Mouse (Mus musculus): ENCODE results near the gene Eif3d. TPM values are rescaled to one million over a fixed set of nuclear protein-coding genes. Genes with fewer than 3 reads are reported as not detected.

The Eif3d gene
- polyA plus RNA-seq, 1 experiment from 2014 or later, result 167 TPM

GRCm38 (mm10) chr15:77979427-77979865, 8.8 kb upstream of the Eif3d start:
- no peak overlapping the region for H3K4me3 ChIP-seq (replicated peaks; ENCODE audit: low read length)
- no peaks in the 10 kb centered on the region for H3K27me3 ChIP-seq (ENCODE audit: control insufficient read depth, insufficient read depth, low read length)
- H3K9me3 ChIP-seq (ENCODE audit: control insufficient read depth, low read length), result no peaks in the 10 kb centered on the region
- H3K27ac ChIP-seq, result no peak overlapping the region
- ATAC-seq (ENCODE audit: low FRiP score), result no peak
- H3K36me3 ChIP-seq (replicated peaks; ENCODE audit: control insufficient read depth, insufficient read depth), result no peaks in the 10 kb centered on the region
- no peaks in the 10 kb centered on the region for H3K4me1 ChIP-seq (replicated peaks; ENCODE audit: control insufficient read depth, insufficient read depth, low read length)
- no peak for DNase-seq (ENCODE audit: low spot score)
- no peak overlapping the region for H3K9ac ChIP-seq
- H3K4me2 ChIP-seq (replicated peaks), result no peak overlapping the region
- WGBS, result 87% methylated on average over 10 of the region's 10 CpGs

GRCm38 (mm10) chr15:77977663-77978062, 7.0 kb upstream of the Eif3d start:
- Histone ChIP-seq H3K9ac (no peak overlapping the region), H3K27ac (no peak overlapping the region), H3K4me3 (replicated peaks; ENCODE audit: low read length) (no peak overlapping the region), H3K9me3 (ENCODE audit: control insufficient read depth, low read length) (no peaks in the 10 kb centered on the region), H3K4me1 (replicated peaks; ENCODE audit: control insufficient read depth, insufficient read depth, low read length) (no peaks in the 10 kb centered on the region), H3K27me3 (ENCODE audit: control insufficient read depth, insufficient read depth, low read length) (no peaks in the 10 kb centered on the region), H3K36me3 (replicated peaks; ENCODE audit: control insufficient read depth, insufficient read depth) (no peaks in the 10 kb centered on the region), H3K4me2 (replicated peaks) (no peak overlapping the region)
- WGBS, result 64% methylated on average over 3 of the region's 3 CpGs
- DNase-seq (ENCODE audit: low spot score) (no peak), ATAC-seq (ENCODE audit: low FRiP score) (no peak)

- WGBS, result 81% methylated on average over 6 of the region's 6 CpGs
These were observed 3.7 kb upstream of the Eif3d start for GRCm38 (mm10) chr15:77974165-77974841.

GRCm38 (mm10) chr15:77969940-77970469, 608 bp downstream of the Eif3d start:
- peak overlapping the region; percentile 95 for H3K4me2 ChIP-seq (replicated peaks)
- H3K36me3 ChIP-seq (replicated peaks; ENCODE audit: control insufficient read depth, insufficient read depth), result peaks cover 36% of the 10 kb centered on the region
- no peaks in the 10 kb centered on the region for H3K27me3 ChIP-seq (ENCODE audit: control insufficient read depth, insufficient read depth, low read length)
- no peaks in the 10 kb centered on the region for H3K9me3 ChIP-seq (ENCODE audit: control insufficient read depth, low read length)
- DNase-seq (ENCODE audit: low spot score) (no peak), ATAC-seq (ENCODE audit: low FRiP score) (no peak; the same call in 1 of the 2 replicates)
- peak overlapping the region; percentile 77 for H3K4me3 ChIP-seq (replicated peaks; ENCODE audit: low read length)
- H3K9ac ChIP-seq, result peak overlapping the region; percentile 92
- H3K4me1 ChIP-seq (replicated peaks; ENCODE audit: control insufficient read depth, insufficient read depth, low read length), result peaks cover 12% of the 10 kb centered on the region
- 4% methylated on average over 15 of the region's 15 CpGs for WGBS
- H3K27ac ChIP-seq, result peak overlapping the region; percentile 99

More at GRCm38 (mm10) chr15:77974165-77974841, 3.7 kb upstream of the Eif3d start:
- Histone ChIP-seq H3K4me1 (replicated peaks; ENCODE audit: control insufficient read depth, insufficient read depth, low read length) (peaks cover 9% of the 10 kb centered on the region), H3K27me3 (ENCODE audit: control insufficient read depth, insufficient read depth, low read length) (no peaks in the 10 kb centered on the region), H3K4me2 (replicated peaks) (no peak overlapping the region), H3K36me3 (replicated peaks; ENCODE audit: control insufficient read depth, insufficient read depth) (no peaks in the 10 kb centered on the region), H3K9me3 (ENCODE audit: control insufficient read depth, low read length) (no peaks in the 10 kb centered on the region), H3K9ac (no peak overlapping the region), H3K4me3 (replicated peaks; ENCODE audit: low read length) (no peak overlapping the region), H3K27ac (no peak overlapping the region)
- DNase-seq (ENCODE audit: low spot score), result no peak
- no peak for ATAC-seq (ENCODE audit: low FRiP score)

GRCm38 (mm10) chr15:77965117-77965528, 5.5 kb downstream of the Eif3d start:
- H3K4me2 ChIP-seq (replicated peaks), result no peak overlapping the region
- WGBS, result 84% methylated on average over 9 of the region's 9 CpGs
- H3K36me3 ChIP-seq (replicated peaks; ENCODE audit: control insufficient read depth, insufficient read depth), result peaks cover 85% of the 10 kb centered on the region
- H3K9me3 ChIP-seq (ENCODE audit: control insufficient read depth, low read length), result no peaks in the 10 kb centered on the region
- no peak overlapping the region for H3K27ac ChIP-seq
- peaks cover 9% of the 10 kb centered on the region for H3K4me1 ChIP-seq (replicated peaks; ENCODE audit: control insufficient read depth, insufficient read depth, low read length)
- no peaks in the 10 kb centered on the region for H3K27me3 ChIP-seq (ENCODE audit: control insufficient read depth, insufficient read depth, low read length)
- no peak overlapping the region for H3K4me3 ChIP-seq (replicated peaks; ENCODE audit: low read length)
- H3K9ac ChIP-seq, result no peak overlapping the region
- no peak for DNase-seq (ENCODE audit: low spot score)
- ATAC-seq (ENCODE audit: low FRiP score), result no peak

- Histone ChIP-seq H3K27me3 (ENCODE audit: control insufficient read depth, insufficient read depth, low read length) (no peaks in the 10 kb centered on the region), H3K9ac (no peak overlapping the region), H3K27ac (no peak overlapping the region), H3K4me1 (replicated peaks; ENCODE audit: control insufficient read depth, insufficient read depth, low read length) (no peaks in the 10 kb centered on the region), H3K36me3 (replicated peaks; ENCODE audit: control insufficient read depth, insufficient read depth) (peaks cover 95% of the 10 kb centered on the region), H3K4me3 (replicated peaks; ENCODE audit: low read length) (no peak overlapping the region), H3K4me2 (replicated peaks) (no peak overlapping the region), H3K9me3 (ENCODE audit: control insufficient read depth, low read length) (no peaks in the 10 kb centered on the region)
- 97% methylated on average over 5 of the region's 5 CpGs for WGBS
- no peak for ATAC-seq (ENCODE audit: low FRiP score)
- no peak for DNase-seq (ENCODE audit: low spot score)
These were observed 8.2 kb downstream of the Eif3d start for GRCm38 (mm10) chr15:77962447-77962846.

GRCm38 (mm10) chr15:77960693-77961092, 9.9 kb downstream of the Eif3d start:
- Histone ChIP-seq H3K27me3 (ENCODE audit: control insufficient read depth, insufficient read depth, low read length) (no peaks in the 10 kb centered on the region), H3K9me3 (ENCODE audit: control insufficient read depth, low read length) (no peaks in the 10 kb centered on the region), H3K9ac (no peak overlapping the region), H3K4me1 (replicated peaks; ENCODE audit: control insufficient read depth, insufficient read depth, low read length) (peaks cover 10% of the 10 kb centered on the region), H3K36me3 (replicated peaks; ENCODE audit: control insufficient read depth, insufficient read depth) (peaks cover 78% of the 10 kb centered on the region), H3K4me2 (replicated peaks) (no peak overlapping the region), H3K27ac (no peak overlapping the region), H3K4me3 (replicated peaks; ENCODE audit: low read length) (no peak overlapping the region)
- WGBS, result 93% methylated on average over 6 of the region's 6 CpGs
- ATAC-seq (ENCODE audit: low FRiP score) (no peak), DNase-seq (ENCODE audit: low spot score) (no peak)

- no peak for ATAC-seq (ENCODE audit: low FRiP score)
- H3K36me3 ChIP-seq (replicated peaks; ENCODE audit: control insufficient read depth, insufficient read depth), result peaks cover 56% of the 10 kb centered on the region
These were observed 12.5 kb downstream of the Eif3d start for GRCm38 (mm10) chr15:77958071-77958470.

GRCm38 (mm10) chr15:77957625-77958024, 13.0 kb downstream of the Eif3d start:
- Histone ChIP-seq H3K9ac (no peak overlapping the region), H3K4me2 (replicated peaks) (no peak overlapping the region), H3K27me3 (ENCODE audit: control insufficient read depth, insufficient read depth, low read length) (no peaks in the 10 kb centered on the region), H3K4me3 (replicated peaks; ENCODE audit: low read length) (no peak overlapping the region), H3K4me1 (replicated peaks; ENCODE audit: control insufficient read depth, insufficient read depth, low read length) (peaks cover 24% of the 10 kb centered on the region), H3K36me3 (replicated peaks; ENCODE audit: control insufficient read depth, insufficient read depth) (peaks cover 56% of the 10 kb centered on the region), H3K9me3 (ENCODE audit: control insufficient read depth, low read length) (no peaks in the 10 kb centered on the region), H3K27ac (no peak overlapping the region)
- WGBS, result 50% methylated on average over 5 of the region's 5 CpGs
- DNase-seq (ENCODE audit: low spot score) (no peak), ATAC-seq (ENCODE audit: low FRiP score) (no peak)

More at GRCm38 (mm10) chr15:77958071-77958470, 12.5 kb downstream of the Eif3d start:
- Histone ChIP-seq H3K9ac (no peak overlapping the region), H3K9me3 (ENCODE audit: control insufficient read depth, low read length) (no peaks in the 10 kb centered on the region), H3K4me3 (replicated peaks; ENCODE audit: low read length) (no peak overlapping the region), H3K4me1 (replicated peaks; ENCODE audit: control insufficient read depth, insufficient read depth, low read length) (peaks cover 24% of the 10 kb centered on the region), H3K27ac (no peak overlapping the region), H3K4me2 (replicated peaks) (no peak overlapping the region), H3K27me3 (ENCODE audit: control insufficient read depth, insufficient read depth, low read length) (no peaks in the 10 kb centered on the region)
- WGBS, result 68% methylated on average over 3 of the region's 3 CpGs
- DNase-seq (ENCODE audit: low spot score), result no peak
